Mouse (Mus musculus): ENCODE data around the gene Nradd. TPM values are rescaled to one million over a fixed set of nuclear protein-coding genes. Genes with fewer than 3 reads are reported as not detected.

Nradd gene
- polyA plus RNA-seq, 1 experiment from 2014 or later = 38.0 TPM

- Histone ChIP-seq H3K27me3 (no peaks in the 10 kb centered on the region), H3K4me1 (replicated peaks) (peaks cover 3% of the 10 kb centered on the region), H3K27ac (replicated peaks) (no peak overlapping the region), H3K9ac (no peak overlapping the region), H3K9me3 (no peaks in the 10 kb centered on the region), H3K4me3 (no peak overlapping the region), H3K36me3 (no peaks in the 10 kb centered on the region), H3K4me2 (no peak overlapping the region)
- 85% methylated on average over 10 of the region's 10 CpGs for WGBS
- no peak for ATAC-seq (ENCODE audit: low read depth)
Observed at GRCm38 (mm10) chr9:110644295-110644694, 20.0 kb upstream of the Nradd start.

- H3K36me3 ChIP-seq = no peaks in the 10 kb centered on the region
- H3K9ac ChIP-seq = no peak overlapping the region
- H3K27ac ChIP-seq (replicated peaks) = no peak overlapping the region
- H3K4me2 ChIP-seq = no peak overlapping the region
- WGBS = 75% methylated on average over 9 of the region's 9 CpGs
- H3K27me3 ChIP-seq = no peaks in the 10 kb centered on the region
- no peak overlapping the region for H3K4me3 ChIP-seq
- no peaks in the 10 kb centered on the region for H3K9me3 ChIP-seq
- no peak for ATAC-seq (ENCODE audit: low read depth)
- no peaks in the 10 kb centered on the region for H3K4me1 ChIP-seq (replicated peaks)
Observed at GRCm38 (mm10) chr9:110643787-110644186, 19.5 kb upstream of the Nradd start.

GRCm38 (mm10) chr9:110642812-110643524, 18.7 kb upstream of the Nradd start:
- no peak overlapping the region for H3K27ac ChIP-seq (replicated peaks)
- H3K9me3 ChIP-seq = no peaks in the 10 kb centered on the region
- no peaks in the 10 kb centered on the region for H3K36me3 ChIP-seq
- no peak overlapping the region for H3K9ac ChIP-seq
- no peak overlapping the region for H3K4me3 ChIP-seq
- no peaks in the 10 kb centered on the region for H3K27me3 ChIP-seq
- no peak overlapping the region for H3K4me2 ChIP-seq
- no peaks in the 10 kb centered on the region for H3K4me1 ChIP-seq (replicated peaks)
- 45% methylated on average over 5 of the region's 5 CpGs for WGBS
- no peak for ATAC-seq (ENCODE audit: low read depth)

- ATAC-seq (ENCODE audit: low read depth) = no peak
- 86% methylated on average over 5 of the region's 5 CpGs for WGBS
- H3K9me3 ChIP-seq = no peaks in the 10 kb centered on the region
- no peaks in the 10 kb centered on the region for H3K4me1 ChIP-seq (replicated peaks)
- H3K36me3 ChIP-seq = no peaks in the 10 kb centered on the region
- H3K4me3 ChIP-seq = no peak overlapping the region
- no peak overlapping the region for H3K4me2 ChIP-seq
- no peak overlapping the region for H3K27ac ChIP-seq (replicated peaks)
- H3K9ac ChIP-seq = no peak overlapping the region
- H3K27me3 ChIP-seq = no peaks in the 10 kb centered on the region
Observed at GRCm38 (mm10) chr9:110641006-110641405, 16.8 kb upstream of the Nradd start.

- WGBS = 83% methylated on average over 10 of the region's 10 CpGs
- H3K27ac ChIP-seq (replicated peaks) = no peak overlapping the region
- H3K9me3 ChIP-seq = no peaks in the 10 kb centered on the region
- no peaks in the 10 kb centered on the region for H3K36me3 ChIP-seq
- no peak for ATAC-seq (ENCODE audit: low read depth)
- no peak overlapping the region for H3K9ac ChIP-seq
- no peak overlapping the region for H3K4me3 ChIP-seq
- 0 out of 2 replicates have a peak, but pooled peaks cover 3% of the 10 kb centered on the region for H3K27me3 ChIP-seq
- no peaks in the 10 kb centered on the region; the same call in 1 of the 2 replicates for H3K4me1 ChIP-seq (replicated peaks)
- H3K4me2 ChIP-seq = no peak overlapping the region
Observed at GRCm38 (mm10) chr9:110638611-110639021, 14.4 kb upstream of the Nradd start.

- 0 out of 2 replicates have a peak, but pooled peaks have one; percentile 8 for ATAC-seq (ENCODE audit: low read depth)
- H3K4me2 ChIP-seq = no peak overlapping the region
- 8% methylated on average over 19 of the region's 19 CpGs for WGBS
Observed at GRCm38 (mm10) chr9:110635225-110635624, 11.0 kb upstream of the Nradd start.

GRCm38 (mm10) chr9:110633882-110634281, 9.6 kb upstream of the Nradd start:
- Histone ChIP-seq H3K9ac (no peak overlapping the region), H3K4me2 (no peak overlapping the region), H3K27me3 (peaks cover 24% of the 10 kb centered on the region), H3K27ac (replicated peaks) (no peak overlapping the region), H3K4me1 (replicated peaks) (peaks cover 12% of the 10 kb centered on the region), H3K4me3 (no peak overlapping the region), H3K9me3 (no peaks in the 10 kb centered on the region), H3K36me3 (no peaks in the 10 kb centered on the region)
- WGBS = 86% methylated on average over 17 of the region's 17 CpGs
- ATAC-seq (ENCODE audit: low read depth) = no peak

More at GRCm38 (mm10) chr9:110635225-110635624, 11.0 kb upstream of the Nradd start:
- Histone ChIP-seq H3K36me3 (no peaks in the 10 kb centered on the region), H3K4me1 (replicated peaks) (peaks cover 12% of the 10 kb centered on the region), H3K27ac (replicated peaks) (no peak overlapping the region), H3K4me3 (no peak overlapping the region), H3K9ac (no peak overlapping the region), H3K27me3 (peaks cover 24% of the 10 kb centered on the region), H3K9me3 (no peaks in the 10 kb centered on the region)

- Histone ChIP-seq H3K9ac (no peak overlapping the region), H3K27ac (replicated peaks) (no peak overlapping the region), H3K4me2 (no peak overlapping the region), H3K27me3 (peaks cover 24% of the 10 kb centered on the region), H3K36me3 (no peaks in the 10 kb centered on the region), H3K4me3 (no peak overlapping the region), H3K9me3 (no peaks in the 10 kb centered on the region), H3K4me1 (replicated peaks) (peaks cover 12% of the 10 kb centered on the region)
- no peak for ATAC-seq (ENCODE audit: low read depth)
- WGBS = 83% methylated on average over 15 of the region's 15 CpGs
Observed at GRCm38 (mm10) chr9:110632671-110633070, 8.4 kb upstream of the Nradd start.

- H3K4me3 ChIP-seq = peak overlapping the region; percentile 33
- 13% methylated on average over 30 of the region's 30 CpGs for WGBS
Observed at GRCm38 (mm10) chr9:110631651-110632275, 7.5 kb upstream of the Nradd start.

GRCm38 (mm10) chr9:110631191-110631590, 6.9 kb upstream of the Nradd start:
- ATAC-seq (ENCODE audit: low read depth) = 0 out of 2 replicates have a peak, but pooled peaks have one; percentile 21
- no peaks in the 10 kb centered on the region for H3K9me3 ChIP-seq
- H3K27me3 ChIP-seq = peaks cover 24% of the 10 kb centered on the region
- H3K4me1 ChIP-seq (replicated peaks) = peaks cover 12% of the 10 kb centered on the region
- peak overlapping the region; percentile 57 for H3K4me2 ChIP-seq
- WGBS = 9% methylated on average over 10 of the region's 10 CpGs
- peak overlapping the region; percentile 56 for H3K9ac ChIP-seq
- no peak overlapping the region for H3K27ac ChIP-seq (replicated peaks)
- H3K4me3 ChIP-seq = peak overlapping the region; percentile 33
- 0 out of 2 replicates have a peak, but pooled peaks cover 5% of the 10 kb centered on the region for H3K36me3 ChIP-seq

More at GRCm38 (mm10) chr9:110631651-110632275, 7.5 kb upstream of the Nradd start:
- ATAC-seq (ENCODE audit: low read depth) = peak; percentile 60
- H3K9me3 ChIP-seq = no peaks in the 10 kb centered on the region
- H3K4me2 ChIP-seq = peak overlapping the region; percentile 57
- peaks cover 12% of the 10 kb centered on the region for H3K4me1 ChIP-seq (replicated peaks)
- H3K27me3 ChIP-seq = peaks cover 24% of the 10 kb centered on the region
- H3K27ac ChIP-seq (replicated peaks) = no peak overlapping the region
- 0 out of 2 replicates have a peak, but pooled peaks cover 4% of the 10 kb centered on the region for H3K36me3 ChIP-seq
- peak overlapping the region; percentile 56 for H3K9ac ChIP-seq

GRCm38 (mm10) chr9:110630171-110630570, 5.9 kb upstream of the Nradd start:
- Histone ChIP-seq H3K4me3 (no peak overlapping the region), H3K27ac (replicated peaks) (no peak overlapping the region), H3K4me2 (no peak overlapping the region), H3K9me3 (no peaks in the 10 kb centered on the region), H3K36me3 (0 out of 2 replicates have a peak, but pooled peaks cover 5% of the 10 kb centered on the region), H3K27me3 (peaks cover 21% of the 10 kb centered on the region), H3K9ac (no peak overlapping the region), H3K4me1 (replicated peaks) (peaks cover 20% of the 10 kb centered on the region)
- 93% methylated on average over 15 of the region's 15 CpGs for WGBS
- no peak for ATAC-seq (ENCODE audit: low read depth)

- Histone ChIP-seq H3K4me3 (peak overlapping the region; percentile 53), H3K36me3 (peaks cover 27% of the 10 kb centered on the region), H3K4me1 (replicated peaks) (peaks cover 27% of the 10 kb centered on the region), H3K9ac (peak overlapping the region; percentile 78), H3K9me3 (no peaks in the 10 kb centered on the region), H3K27ac (replicated peaks) (peak overlapping the region; percentile 88), H3K4me2 (peak overlapping the region; percentile 97), H3K27me3 (no peaks in the 10 kb centered on the region)
- 62% methylated on average over 11 of the region's 11 CpGs for WGBS
- ATAC-seq (ENCODE audit: low read depth) = peak; percentile 10; the same call in 1 of the 2 replicates
Observed at GRCm38 (mm10) chr9:110625350-110625908, 1.2 kb upstream of the Nradd start.

Data from neural tube, embryonic 13.5 days (tissue).